Mouse (Mus musculus) frontal cortex, adult (tissue): Measurements from ENCODE around the gene Cbx2.

Experiments
- ATAC-seq: cut with Nextera tagmentation; 2 replicates; pipeline ENCODE4 v1.9.2; 2017; ENCODE audit warnings: mild to moderate bottlenecking, moderate library complexity, mixed read lengths; ENCODE audit not compliant: low TSS enrichment

The Cbx2 gene

GRCm38 (mm10) chr11:119017506-119017905 lies 5.3 kb upstream of the Cbx2 start:
- no peak for ATAC-seq

GRCm38 (mm10) chr11:119021180-119021579 lies 1.6 kb upstream of the Cbx2 start:
- no peak for ATAC-seq

GRCm38 (mm10) chr11:119022068-119022894 lies 481 bp upstream of the Cbx2 start:
- ATAC-seq: no peak

- no peak for ATAC-seq
These were observed 836 bp downstream of the Cbx2 start for GRCm38 (mm10) chr11:119023616-119023980.

GRCm38 (mm10) chr11:119024260-119024659 lies 1.5 kb downstream of the Cbx2 start:
- ATAC-seq: no peak

- no peak for ATAC-seq
These were observed 3.4 kb downstream of the Cbx2 start for GRCm38 (mm10) chr11:119026203-119026602.

GRCm38 (mm10) chr11:119033874-119034558 lies 11.3 kb downstream of the Cbx2 start:
- ATAC-seq: peak; percentile 31; the same call in 1 of the 2 replicates

- no peak for ATAC-seq
These were observed 11.9 kb downstream of the Cbx2 start for GRCm38 (mm10) chr11:119034635-119035034.

- no peak for ATAC-seq
These were observed 12.4 kb downstream of the Cbx2 start for GRCm38 (mm10) chr11:119035094-119035685.

- ATAC-seq: no peak
These were observed 13.0 kb downstream of the Cbx2 start for GRCm38 (mm10) chr11:119035686-119036165.

GRCm38 (mm10) chr11:119036447-119036846 lies 13.7 kb downstream of the Cbx2 start:
- no peak for ATAC-seq

GRCm38 (mm10) chr11:119036934-119037779 lies 14.4 kb downstream of the Cbx2 start:
- no peak for ATAC-seq

GRCm38 (mm10) chr11:119037780-119038401 lies 15.1 kb downstream of the Cbx2 start:
- no peak for ATAC-seq

- no peak for ATAC-seq
These were observed 16.2 kb downstream of the Cbx2 start for GRCm38 (mm10) chr11:119038744-119039484.

GRCm38 (mm10) chr11:119039732-119040512 lies 17.2 kb downstream of the Cbx2 start:
- no peak for ATAC-seq

GRCm38 (mm10) chr11:119040600-119041324 lies 18.0 kb downstream of the Cbx2 start, which contains the start of gene Cbx8:
Cbx8 (minus strand) TSS chr11:119040969.
- ATAC-seq: peak; percentile 86

GRCm38 (mm10) chr11:119041325-119041716 lies 18.6 kb downstream of the Cbx2 start:
- ATAC-seq: peak; percentile 43

GRCm38 (mm10) chr11:119041750-119042465 lies 19.1 kb downstream of the Cbx2 start:
- no peak for ATAC-seq
